Mouse (Mus musculus) neural tube, embryonic 14.5 days (tissue): ENCODE measurements around the gene Fas. TPM values are rescaled to one million over a fixed set of nuclear protein-coding genes. Genes with fewer than 3 reads are reported as not detected.

ENCODE experiments used
- ATAC-seq: fragments of 200-750 bp; cut with Nextera tagmentation; 2 replicates; pipeline ENCODE4 v1.8.0; 2017; ENCODE audit warnings: low read depth, mild to moderate bottlenecking, moderate TSS enrichment, moderate library complexity
- H3K27ac ChIP-seq: fragments of 300-500 bp; sonication (generic); 2 replicates; pipeline ENCODE4 v1.5.1; 2014; ENCODE audit warnings: low read depth, mild to moderate bottlenecking, control low read depth, low read length, moderate library complexity, mixed read lengths
- H3K27me3 ChIP-seq: fragments of 300-500 bp; sonication (generic); 2 replicates; pipeline ENCODE4 v1.6.1; 2014; ENCODE audit warnings: low read length; ENCODE audit not compliant: control insufficient read depth, insufficient read depth
- H3K36me3 ChIP-seq: fragments of 300-500 bp; sonication (generic); 2 replicates; pipeline ENCODE4 v1.6.1; 2014; ENCODE audit warnings: low read length, mixed read lengths; ENCODE audit not compliant: control insufficient read depth, insufficient read depth
- H3K4me1 ChIP-seq: fragments of 300-500 bp; sonication (generic); 2 replicates; pipeline ENCODE4 v1.6.1; 2014; ENCODE audit warnings: low read length; ENCODE audit not compliant: control insufficient read depth, insufficient read depth
- H3K4me2 ChIP-seq: fragments of 300-500 bp; sonication (generic); 2 replicates; pipeline ENCODE4 v1.6.1; 2014; ENCODE audit warnings: mild to moderate bottlenecking, low read depth, low read length, control low read depth
- H3K4me3 ChIP-seq: fragments of 300-500 bp; sonication (generic); 2 replicates; pipeline ENCODE4 v1.5.1; 2014; ENCODE audit warnings: low read depth, low read length, control low read depth, mixed read lengths
- H3K9ac ChIP-seq: fragments of 300-500 bp; sonication (generic); replicated peaks from 2 replicates; pipeline ENCODE4 v1.6.1; 2014; ENCODE audit warnings: low read depth, mild to moderate bottlenecking, control low read depth, low read length, mixed read lengths
- H3K9me3 ChIP-seq: fragments of 300-500 bp; sonication (generic); 2 replicates; pipeline ENCODE4 v1.6.1; 2016; ENCODE audit warnings: low read length; ENCODE audit not compliant: control insufficient read depth
- WGBS: fragments of 180-500 bp; shearing (Covaris S2); extraction: QIAGEN DNeasy Blood & Tissue Kit; methylation state at CpG from one replicate; pipeline ENCODE4 v1.1.7; 2014; 5-methylcytosine and 5-hydroxymethylcytosine counted together
- polyA plus RNA-seq: library from polyadenylated mRNA; unstranded; fragments of >200 nt; fragmentation: Nextera tagmentation; extraction: Ambion mirVana; gene quantifications from 2 replicates; pipeline ENCODE4 v1.2.1, GENCODE M21; 2014

The Fas gene
- polyA plus RNA-seq, result 1.1 and 1.4 TPM in 2 replicates

DNA sequence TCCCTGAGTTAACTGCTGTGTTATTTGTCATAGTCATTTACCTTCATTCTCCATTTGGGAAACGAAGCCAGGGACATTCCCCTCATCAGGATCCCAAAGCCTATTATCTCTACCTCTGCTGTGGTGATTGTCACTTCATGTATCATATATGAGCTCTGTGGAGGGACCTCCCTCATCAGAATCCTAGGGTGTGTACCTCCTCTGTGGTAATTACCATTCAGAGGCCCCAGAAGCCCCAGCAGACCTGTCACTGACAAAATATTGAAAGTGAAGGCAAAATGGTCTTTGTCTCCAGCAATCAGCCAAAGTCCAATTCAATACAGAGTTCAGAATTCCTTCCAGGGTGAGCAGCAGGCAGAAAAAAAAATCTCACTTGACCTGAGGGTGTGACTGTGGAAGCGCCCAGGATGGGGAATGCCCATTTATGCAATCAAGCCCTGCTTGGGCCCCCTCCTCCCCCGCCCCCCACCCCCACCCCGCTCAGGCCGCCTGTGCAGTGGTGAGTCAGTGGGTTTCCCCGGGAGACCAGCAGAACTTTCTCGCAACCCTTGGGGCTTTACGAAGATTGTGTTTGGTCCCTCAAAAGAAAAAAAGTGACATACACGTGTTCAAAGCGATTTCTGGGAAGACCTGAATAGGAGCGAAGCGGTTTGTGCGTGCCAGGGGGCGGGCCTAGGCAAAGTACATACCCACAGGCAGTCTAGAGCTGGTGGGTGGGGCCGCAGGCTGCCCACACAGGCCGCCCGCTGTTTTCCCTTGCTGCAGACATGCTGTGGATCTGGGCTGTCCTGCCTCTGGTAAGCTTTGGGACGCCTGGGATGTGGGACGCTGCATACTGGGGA is at the start of gene Fas:
Gene Fas (plus strand): TSS at position 719 of the 842 bp plus-strand sequence.
- no peaks in the 10 kb centered on the region for H3K9me3 ChIP-seq
- peaks cover 7% of the 10 kb centered on the region for H3K4me1 ChIP-seq
- no peak within 1 kb of the TSS for H3K27ac ChIP-seq
- no peaks in the 10 kb centered on the region for H3K36me3 ChIP-seq
- ATAC-seq, result peak; percentile 94
- 0 out of 2 replicates have a peak within 1 kb of the TSS, but pooled peaks have one; percentile 28 for H3K9ac ChIP-seq
- H3K4me3 ChIP-seq, result peak within 1 kb of the TSS; percentile 31
- no peaks in the 10 kb centered on the region for H3K27me3 ChIP-seq
- 2% methylated on average over 19 of the region's 19 CpGs for WGBS
- H3K4me2 ChIP-seq, result peak within 1 kb of the TSS; percentile 76

DNA sequence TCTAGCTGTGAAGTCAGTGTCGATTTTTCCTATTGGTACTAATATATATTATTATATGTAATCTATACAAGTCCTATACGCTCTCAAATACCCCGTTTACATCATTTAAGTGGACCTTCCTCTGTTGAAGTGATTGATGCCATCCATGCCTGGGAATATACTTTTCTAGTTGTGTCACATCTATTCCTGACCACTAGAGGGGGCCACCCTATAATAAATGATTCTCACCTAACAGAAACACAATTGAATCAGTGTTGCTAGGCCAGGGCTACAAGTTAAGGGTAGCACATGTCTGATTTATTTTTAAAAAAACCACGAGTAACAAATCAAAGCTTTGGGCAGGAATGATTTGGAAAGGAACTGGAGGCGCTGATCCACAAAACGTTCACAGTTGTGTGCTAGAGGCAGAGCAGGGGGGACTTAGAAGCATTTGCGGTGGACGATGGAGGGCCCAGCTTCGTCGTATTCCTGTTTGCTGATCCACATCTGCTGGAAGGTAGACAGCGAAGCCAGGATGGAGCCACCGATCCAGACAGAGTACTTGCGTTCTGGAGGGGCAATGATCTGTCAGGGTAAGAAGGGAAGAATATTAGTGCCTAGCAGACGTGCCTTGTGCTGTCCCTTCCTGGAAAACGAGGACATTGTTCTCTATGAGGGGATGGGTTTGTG is 49.1 kb upstream of the Fas start:
- Histone ChIP-seq H3K4me3 (no peak overlapping the region), H3K27ac (no peak overlapping the region), H3K4me2 (no peak overlapping the region), H3K27me3 (no peaks in the 10 kb centered on the region), H3K4me1 (no peaks in the 10 kb centered on the region), H3K36me3 (no peaks in the 10 kb centered on the region; the same call in 1 of the 2 replicates), H3K9me3 (no peaks in the 10 kb centered on the region), H3K9ac (no peak overlapping the region)
- WGBS, result 72% methylated on average over 15 of the region's 15 CpGs
- ATAC-seq, result peak; percentile 44; the same call in 1 of the 2 replicates

DNA sequence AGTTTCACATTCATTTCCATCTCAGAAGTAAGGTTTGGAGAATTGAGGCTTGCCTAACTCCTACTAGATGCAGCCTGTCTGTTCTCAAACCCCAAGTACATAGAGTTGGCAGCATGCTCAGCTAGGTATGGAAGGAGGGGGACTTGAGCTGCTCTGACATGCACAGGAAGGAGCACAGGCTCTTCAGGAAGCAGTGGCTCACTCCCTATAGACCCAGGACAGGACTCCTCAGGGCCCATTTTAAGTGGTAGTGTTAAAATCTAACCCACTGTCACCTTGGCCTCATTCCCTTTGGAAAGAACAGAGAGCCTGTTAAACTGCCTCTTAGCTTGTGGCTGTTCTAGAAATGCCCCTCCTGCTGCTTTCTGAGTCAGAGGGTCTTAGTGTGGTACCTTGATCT is 47.5 kb upstream of the Fas start:
- Histone ChIP-seq H3K4me2 (no peak overlapping the region), H3K27ac (no peak overlapping the region), H3K36me3 (no peaks in the 10 kb centered on the region; the same call in 1 of the 2 replicates), H3K4me1 (no peaks in the 10 kb centered on the region), H3K4me3 (no peak overlapping the region), H3K9me3 (no peaks in the 10 kb centered on the region), H3K9ac (no peak overlapping the region), H3K27me3 (no peaks in the 10 kb centered on the region)
- no peak for ATAC-seq

DNA sequence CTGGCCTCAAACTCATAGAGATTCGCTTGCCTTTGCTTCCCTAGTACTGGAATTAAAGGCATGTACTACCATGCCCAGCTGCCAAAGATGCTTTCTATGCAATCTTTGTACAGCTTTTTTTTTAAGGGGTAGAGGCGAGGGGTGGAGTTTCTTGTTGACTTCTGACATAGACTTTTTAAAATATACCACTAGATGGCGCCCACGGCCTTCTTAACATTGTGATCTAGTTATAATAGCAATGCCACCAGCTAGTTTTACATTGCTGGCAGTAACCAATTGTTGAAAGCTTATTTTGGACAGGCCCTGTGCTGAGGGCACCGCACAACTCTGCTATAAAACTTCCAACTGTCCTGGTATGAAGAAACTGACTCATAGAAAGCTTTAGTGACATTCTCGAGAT is 46.4 kb upstream of the Fas start:
- 15% methylated on average over 6 of the region's 6 CpGs for WGBS
- H3K27ac ChIP-seq, result no peak overlapping the region
- peak; percentile 44; the same call in 1 of the 2 replicates for ATAC-seq

DNA sequence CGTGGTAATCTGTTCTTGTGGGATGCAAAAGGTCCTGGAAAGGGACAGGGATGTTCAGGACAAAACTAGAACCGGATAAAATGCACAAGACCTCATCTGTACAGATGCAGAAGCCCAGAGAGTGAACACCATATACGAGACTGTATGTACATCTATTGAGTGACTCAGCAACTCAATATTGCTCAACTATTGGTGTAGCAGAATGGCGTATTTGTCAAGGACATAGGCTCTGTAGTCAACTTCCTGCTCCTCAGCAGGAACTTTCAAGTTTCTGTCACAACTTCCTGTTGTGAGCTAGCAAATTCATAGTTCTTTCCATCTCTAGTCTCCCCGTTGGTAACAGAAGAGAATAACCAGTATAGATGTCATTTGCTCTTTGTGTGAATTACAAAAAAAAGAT is 41.9 kb upstream of the Fas start:
- H3K27ac ChIP-seq, result no peak overlapping the region
- ATAC-seq, result no peak
- no peak overlapping the region for H3K4me3 ChIP-seq
- H3K9ac ChIP-seq, result no peak overlapping the region
- no peaks in the 10 kb centered on the region for H3K4me1 ChIP-seq
- H3K4me2 ChIP-seq, result no peak overlapping the region
- WGBS, result 84% methylated on average over 5 of the region's 5 CpGs
- no peaks in the 10 kb centered on the region for H3K36me3 ChIP-seq
- no peaks in the 10 kb centered on the region for H3K9me3 ChIP-seq
- no peaks in the 10 kb centered on the region for H3K27me3 ChIP-seq

More for the DNA sequence above, 46.4 kb upstream of the Fas start:
- H3K27me3 ChIP-seq, result no peaks in the 10 kb centered on the region
- no peaks in the 10 kb centered on the region for H3K4me1 ChIP-seq
- no peak overlapping the region for H3K9ac ChIP-seq
- no peak overlapping the region for H3K4me3 ChIP-seq
- H3K9me3 ChIP-seq, result no peaks in the 10 kb centered on the region
- H3K36me3 ChIP-seq, result no peaks in the 10 kb centered on the region
- H3K4me2 ChIP-seq, result no peak overlapping the region

DNA sequence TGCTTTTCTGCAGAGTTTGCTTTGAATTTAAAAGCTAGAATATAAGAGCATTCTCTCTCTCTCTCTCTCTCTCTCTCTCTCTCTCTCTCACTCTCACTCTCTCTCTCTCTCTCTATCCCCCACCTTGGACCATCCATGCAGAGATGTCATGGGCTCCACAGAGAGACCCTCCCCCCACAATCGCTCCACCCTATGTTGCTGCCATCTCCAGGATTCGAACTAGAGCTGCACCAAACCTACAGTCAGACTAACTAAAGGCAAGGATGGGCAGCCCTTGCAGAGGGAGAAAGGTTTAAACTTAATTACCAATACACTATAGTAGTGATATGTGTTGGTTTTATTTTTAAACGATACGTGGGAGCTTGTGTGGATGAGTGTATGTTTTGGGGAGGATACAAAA is 39.8 kb upstream of the Fas start:
- no peak overlapping the region for H3K4me2 ChIP-seq
- H3K9me3 ChIP-seq, result no peaks in the 10 kb centered on the region
- whole genome bisulfite sequencing, result 90% methylated on average over 4 of the region's 4 CpGs
- no peaks in the 10 kb centered on the region for H3K4me1 ChIP-seq
- no peak overlapping the region for H3K4me3 ChIP-seq
- no peaks in the 10 kb centered on the region for H3K36me3 ChIP-seq
- no peak overlapping the region for H3K27ac ChIP-seq
- no peak for ATAC-seq
- no peaks in the 10 kb centered on the region for H3K27me3 ChIP-seq
- H3K9ac ChIP-seq, result no peak overlapping the region

DNA sequence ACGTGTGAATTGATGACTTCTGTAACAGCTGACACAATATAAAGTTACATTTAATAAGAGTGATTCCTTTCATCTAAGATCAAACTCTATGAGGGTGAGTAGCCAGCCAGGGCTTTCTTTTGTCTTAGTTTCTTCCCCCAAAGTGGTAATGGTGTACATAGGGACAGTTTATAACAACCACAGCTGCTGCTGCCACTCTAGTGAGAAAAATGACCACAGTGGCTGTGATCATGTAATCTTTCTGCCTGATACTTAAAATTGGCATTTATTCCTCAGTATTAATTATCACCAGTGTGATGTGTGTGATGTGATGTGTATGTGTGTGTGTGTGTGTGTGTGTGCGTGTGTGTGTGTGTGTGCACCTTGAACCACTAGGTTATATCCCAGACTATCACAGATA is 38.6 kb upstream of the Fas start:
- no peak for ATAC-seq
- no peak overlapping the region for H3K4me2 ChIP-seq
- no peak overlapping the region for H3K4me3 ChIP-seq
- H3K36me3 ChIP-seq, result no peaks in the 10 kb centered on the region
- H3K27ac ChIP-seq, result no peak overlapping the region
- WGBS, result 88% methylated on average over 2 of the region's 2 CpGs
- no peaks in the 10 kb centered on the region for H3K9me3 ChIP-seq
- H3K4me1 ChIP-seq, result no peaks in the 10 kb centered on the region
- H3K9ac ChIP-seq, result no peak overlapping the region
- no peaks in the 10 kb centered on the region for H3K27me3 ChIP-seq

DNA sequence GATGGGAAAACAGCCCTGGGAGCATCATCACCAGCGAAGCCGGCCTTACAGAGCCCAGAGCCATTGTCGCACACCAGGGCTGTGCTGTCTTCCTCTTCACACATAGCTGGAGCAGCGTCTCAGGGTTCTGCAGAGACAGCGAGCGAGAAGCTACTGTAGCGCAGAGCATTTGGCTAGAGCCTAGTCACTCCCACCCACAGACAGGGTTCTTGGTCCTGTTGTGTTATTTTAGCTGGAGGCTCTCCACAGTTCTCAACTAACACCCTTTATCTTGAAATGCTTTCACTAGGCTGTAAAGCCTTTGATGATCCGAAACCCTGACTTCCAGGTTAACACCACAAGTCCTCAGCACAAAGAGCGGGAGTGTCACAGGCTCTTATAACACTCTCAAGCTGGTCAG is 38.0 kb upstream of the Fas start:
- no peak for ATAC-seq
- Histone ChIP-seq H3K27ac (no peak overlapping the region), H3K4me2 (no peak overlapping the region), H3K9ac (no peak overlapping the region), H3K9me3 (no peaks in the 10 kb centered on the region), H3K27me3 (no peaks in the 10 kb centered on the region), H3K4me1 (no peaks in the 10 kb centered on the region), H3K36me3 (no peaks in the 10 kb centered on the region), H3K4me3 (no peak overlapping the region)
- WGBS, result 70% methylated on average over 9 of the region's 9 CpGs
